Mouse (Mus musculus) megakaryocyte-erythroid progenitor cell, adult 5 weeks (primary cell): ENCODE results near the gene Zfp442. TPM values are rescaled to one million over a fixed set of nuclear protein-coding genes. Genes with fewer than 3 reads are reported as not detected.

Experiments used
- polyA plus RNA-seq: library from polyadenylated mRNA; stranded (reverse); fragments of >175 nt; gene quantifications from 2 replicates; pipeline ENCODE4 v1.2.3, GENCODE M21; 2012

Gene Zfp442
- polyA plus RNA-seq, result 0.22 TPM in 1 of 2 replicates, not detected in the other

GRCm38 (mm10) chr2:150451180-150451919, at the start of gene Zfp442:
Gene Zfp442, minus strand, starts transcription at chr2:150451486.

GRCm38 (mm10) chr2:150484939-150485778, 33.9 kb upstream of the Zfp442 start, which contains the start of gene Zfp345:
Gene Zfp345, minus strand, starts transcription at chr2:150485091.

GRCm38 (mm10) chr2:150362113-150362877, 89.0 kb downstream of the Zfp442 start, which contains the start of gene 3300002I08Rik:
Gene 3300002I08Rik, minus strand, starts transcription at chr2:150362765.

Other genes starting within 250 kb of the Zfp442 start
- 0.03 TPM in 1 of 2 replicates, not detected in the other for gene Zfp937, start 233.4 kb downstream of the Zfp442 start, polyA plus RNA-seq
- gene Gm21994, start 195.9 kb downstream of the Zfp442 start, polyA plus RNA-seq, result 0.09 and 0.27 TPM in 2 replicates
- gene Gm14124, start 194.0 kb downstream of the Zfp442 start, polyA plus RNA-seq, result not detected in 2 replicates
- gene Gm10130, start 127.8 kb downstream of the Zfp442 start, polyA plus RNA-seq, result not detected in 2 replicates
- not detected in 2 replicates for gene 3300002I08Rik, start 88.7 kb downstream of the Zfp442 start, polyA plus RNA-seq
- gene Zfp345, start 33.6 kb upstream of the Zfp442 start, polyA plus RNA-seq, result 0.02 and 0.03 TPM in 2 replicates
- gene Cst7, start 118.9 kb upstream of the Zfp442 start, polyA plus RNA-seq, result 17.2 and 25.7 TPM in 2 replicates
- 74.8 and 94.2 TPM in 2 replicates for gene Apmap, start 157.1 kb upstream of the Zfp442 start, polyA plus RNA-seq
- gene Acss1, start 217.0 kb upstream of the Zfp442 start, polyA plus RNA-seq, result 7.0 and 10.9 TPM in 2 replicates
- gene Vsx1, start 237.9 kb upstream of the Zfp442 start, polyA plus RNA-seq, result not detected in 2 replicates